Mouse (Mus musculus) G1E (cell line): Measurements from ENCODE around the gene Nthl1.

Experiments used
- CTCF ChIP-seq: IDR thresholded peaks from 2 replicates; pipeline ENCODE4 v1.5.1; 2012; ENCODE audit warnings: low read depth, low read length, inconsistent platforms, mixed read lengths
- POLR2AphosphoS5 ChIP-seq: IDR thresholded peaks from 2 replicates; pipeline ENCODE4 v1.6.1; 2012; ENCODE audit warnings: low read depth, low read length, inconsistent platforms; ENCODE audit not compliant: insufficient replicate concordance
- TAL1 ChIP-seq: conservative IDR thresholded peaks from 2 replicates; pipeline ENCODE4 v1.6.1; 2012; ENCODE audit warnings: low read depth, low read length, inconsistent platforms, mixed read lengths

- no peak for TF ChIP-seq CTCF
- TF ChIP-seq POLR2AphosphoS5 = no peak
- no peak for TF ChIP-seq TAL1
These were observed 2.4 kb upstream of the Nthl1 start for GRCm38 (mm10) chr17:24630072-24630471.
